Mouse (Mus musculus) adrenal gland, postnatal 10 days (tissue): ENCODE results near the gene Ppfia1. TPM values are rescaled to one million over a fixed set of nuclear protein-coding genes. Genes with fewer than 3 reads are reported as not detected.

Experiments used
- DNase-seq: peaks from one replicate; pipeline ENCODE4 v3.0.0; 2021; ENCODE audit warnings: mixed read lengths
- total RNA-seq, 2 experiments: library from RNA; stranded (reverse); gene quantifications; 2 replicates each; pipeline ENCODE4 v1.2.3; 2021

Ppfia1 gene
- total RNA-seq, 2 experiments from 2014 or later: 41.7 to 48.5 TPM

DNA sequence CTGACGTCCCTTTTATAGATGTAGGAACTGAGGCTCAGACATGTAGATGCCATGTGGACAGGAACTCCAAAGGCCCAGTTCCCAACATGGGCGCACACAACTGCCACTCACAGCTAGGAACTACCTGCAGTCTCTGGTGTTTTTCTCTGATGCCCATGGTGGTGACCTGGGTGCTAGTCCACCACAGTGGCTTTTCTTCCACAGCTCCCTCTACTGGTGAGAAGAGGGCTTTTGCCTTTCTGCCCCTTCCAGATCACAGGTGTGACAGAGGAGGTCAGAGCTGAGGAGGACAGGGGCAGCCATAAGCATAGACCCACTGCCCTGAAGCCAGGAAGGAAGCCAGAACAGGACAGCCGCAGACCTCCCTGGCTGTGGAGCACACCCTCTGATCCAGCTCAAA lies 126.1 kb downstream of the Ppfia1 start:
- no peak for DNase-seq

Other genes with a start within 250 kb of the Ppfia1 start
- 100 to 1,000 TPM; 105 to 109 TPM for gene Cttn, start 82.7 kb downstream of the Ppfia1 start, total RNA-seq
- gene Fadd, start 28.7 kb upstream of the Ppfia1 start, total RNA-seq: 10 to 100 TPM; 10.1 to 11.1 TPM
- gene Ano1, start 198.2 kb upstream of the Ppfia1 start, total RNA-seq: 10 to 100 TPM; 34.3 to 37.7 TPM